Mouse (Mus musculus): ENCODE measurements around the gene Apoh. TPM values are rescaled to one million over a fixed set of nuclear protein-coding genes. Genes with fewer than 3 reads are reported as not detected.

Apoh gene
- polyA plus RNA-seq, 1 experiment from 2014 or later: not detected

DNA sequence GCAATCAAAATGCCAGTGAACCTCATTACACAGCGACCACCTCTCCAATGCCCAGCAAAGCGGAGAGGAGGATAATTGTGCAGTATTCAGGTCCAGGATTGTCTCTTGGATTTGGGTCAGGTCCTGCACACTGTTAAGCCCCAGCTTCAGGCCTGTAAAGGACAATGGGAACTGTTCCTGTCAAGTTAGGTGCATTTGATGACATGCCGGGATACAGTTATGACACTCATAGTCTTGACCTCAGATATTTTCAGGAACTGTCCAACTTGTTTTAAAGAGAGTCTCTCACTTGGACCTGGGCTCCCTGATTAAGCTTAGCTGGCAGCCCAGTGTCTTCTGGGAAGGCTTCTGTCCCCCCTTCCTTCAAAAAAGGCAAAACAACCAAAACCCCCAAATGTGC is 82.9 kb downstream of the Apoh start:
- ATAC-seq (ENCODE audit: insufficient number of reproducible peaks, low FRiP score, low TSS enrichment, low read depth): no peak
- WGBS: 97% methylated on average over 3 of the region's 3 CpGs

DNA sequence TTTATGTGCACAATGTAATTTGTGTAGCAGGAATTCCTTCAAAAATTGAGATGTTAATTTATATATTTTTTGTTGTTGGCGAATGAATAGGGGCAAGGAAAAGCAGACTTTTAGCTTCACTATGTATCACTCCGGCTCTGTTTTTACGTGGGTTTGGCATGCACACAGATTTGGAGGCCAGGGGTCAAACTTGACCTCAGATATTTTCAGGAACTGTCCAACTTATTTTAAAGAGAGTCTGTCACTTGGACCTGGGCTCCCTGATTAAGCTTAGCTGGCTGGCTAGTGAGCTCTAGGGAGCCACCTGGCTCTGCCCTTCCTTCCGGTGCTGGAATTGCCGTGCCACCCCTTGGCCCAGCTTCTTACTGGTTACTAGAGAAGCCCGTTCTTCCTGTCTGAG is 84.0 kb downstream of the Apoh start:
- Histone ChIP-seq H3K9ac (ENCODE audit: low read length) (no peak overlapping the region), H3K27ac (replicated peaks; ENCODE audit: low read depth, low read length) (no peak overlapping the region), H3K4me3 (ENCODE audit: low read depth, low read length) (no peak overlapping the region), H3K9me3 (ENCODE audit: control insufficient read depth, low read length) (no peaks in the 10 kb centered on the region), H3K36me3 (ENCODE audit: control insufficient read depth, insufficient read depth, low read length) (no peaks in the 10 kb centered on the region), H3K4me1 (ENCODE audit: control insufficient read depth, insufficient read depth, low read length) (peaks cover 4% of the 10 kb centered on the region; the same call in 1 of the 2 replicates), H3K4me2 (ENCODE audit: low read depth, severe bottlenecking) (no peak overlapping the region), H3K27me3 (ENCODE audit: control insufficient read depth, insufficient read depth, low read length) (no peaks in the 10 kb centered on the region)
- ATAC-seq (ENCODE audit: insufficient number of reproducible peaks, low FRiP score, low TSS enrichment, low read depth) (no peak), DNase-seq (ENCODE audit: low spot score) (no peak)
- WGBS: 68% methylated on average over 6 of the region's 6 CpGs

More for the DNA sequence above, 82.9 kb downstream of the Apoh start:
- no peaks in the 10 kb centered on the region for H3K27me3 ChIP-seq (ENCODE audit: control insufficient read depth, insufficient read depth, low read length)
- DNase-seq (ENCODE audit: low spot score): no peak
- H3K27ac ChIP-seq (replicated peaks; ENCODE audit: low read depth, low read length): no peak overlapping the region
- no peak overlapping the region for H3K9ac ChIP-seq (ENCODE audit: low read length)
- peak overlapping the region; percentile 66 for H3K4me2 ChIP-seq (ENCODE audit: low read depth, severe bottlenecking)
- peaks cover 4% of the 10 kb centered on the region; the same call in 1 of the 2 replicates for H3K4me1 ChIP-seq (ENCODE audit: control insufficient read depth, insufficient read depth, low read length)
- H3K36me3 ChIP-seq (ENCODE audit: control insufficient read depth, insufficient read depth, low read length): no peaks in the 10 kb centered on the region
- no peaks in the 10 kb centered on the region for H3K9me3 ChIP-seq (ENCODE audit: control insufficient read depth, low read length)
- peak overlapping the region; percentile 65 for H3K4me3 ChIP-seq (ENCODE audit: low read depth, low read length)

DNA sequence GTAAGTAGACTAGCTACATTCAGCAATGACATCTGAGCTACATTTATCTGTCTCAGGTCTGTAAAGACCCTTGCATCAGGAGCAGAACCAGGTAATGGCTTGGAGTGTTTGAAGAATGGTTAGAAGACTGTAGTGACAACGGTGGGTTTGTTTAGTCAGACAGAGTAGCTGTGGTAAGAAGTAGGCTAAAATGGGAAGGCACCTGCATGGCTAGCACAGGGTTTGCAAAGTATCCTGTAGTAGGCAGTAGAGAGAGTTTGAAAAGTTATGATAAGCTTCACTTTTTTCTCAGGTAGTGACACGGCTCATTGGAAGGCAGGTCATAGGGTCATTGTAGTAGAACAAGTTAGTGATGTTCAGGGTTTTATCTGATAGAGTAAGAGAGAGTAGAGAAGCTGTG is 85.9 kb downstream of the Apoh start:
- no peak overlapping the region for H3K9ac ChIP-seq (ENCODE audit: low read length)
- no peaks in the 10 kb centered on the region for H3K36me3 ChIP-seq (ENCODE audit: control insufficient read depth, insufficient read depth, low read length)
- H3K27me3 ChIP-seq (ENCODE audit: control insufficient read depth, insufficient read depth, low read length): no peaks in the 10 kb centered on the region
- ATAC-seq (ENCODE audit: insufficient number of reproducible peaks, low FRiP score, low TSS enrichment, low read depth) (no peak), DNase-seq (ENCODE audit: low spot score) (no peak)
- H3K27ac ChIP-seq (replicated peaks; ENCODE audit: low read depth, low read length): no peak overlapping the region
- peaks cover 3% of the 10 kb centered on the region; the same call in 1 of the 2 replicates for H3K4me1 ChIP-seq (ENCODE audit: control insufficient read depth, insufficient read depth, low read length)
- no peak overlapping the region for H3K4me2 ChIP-seq (ENCODE audit: low read depth, severe bottlenecking)
- no peak overlapping the region for H3K4me3 ChIP-seq (ENCODE audit: low read depth, low read length)
- H3K9me3 ChIP-seq (ENCODE audit: control insufficient read depth, low read length): no peaks in the 10 kb centered on the region
- WGBS: 88% methylated on average over 2 of the region's 2 CpGs

DNA sequence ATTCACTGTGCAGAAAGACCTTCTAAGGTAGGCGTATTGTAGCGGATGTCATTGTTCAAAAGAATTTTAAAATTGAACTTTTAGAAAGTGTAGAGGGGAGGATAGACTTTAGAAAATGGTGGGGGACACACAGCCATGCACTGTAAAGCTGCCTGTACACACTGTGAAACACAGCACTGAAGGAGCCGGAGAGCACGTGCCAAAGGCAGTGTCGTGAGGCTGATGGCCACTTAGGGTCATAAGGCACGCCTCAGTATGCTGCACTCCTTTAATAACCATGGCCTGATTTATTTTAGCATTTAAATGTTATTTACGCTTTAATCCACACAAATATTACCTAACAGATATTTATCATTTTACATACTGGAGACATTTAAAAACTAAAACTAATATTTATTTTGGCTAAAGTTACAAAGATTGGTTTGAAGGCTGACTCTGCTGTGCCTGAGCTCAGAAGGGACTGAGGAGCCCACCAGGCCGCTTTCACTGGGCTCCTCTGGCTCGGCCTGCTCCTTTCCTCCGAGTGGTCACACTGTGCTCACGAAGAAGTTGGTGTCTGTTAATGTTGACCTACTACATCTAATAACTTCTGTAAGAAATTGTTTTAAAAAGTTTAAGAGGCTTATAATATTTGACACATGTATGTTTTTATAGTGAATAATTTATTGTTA is 100.9 kb downstream of the Apoh start:
- H3K27ac ChIP-seq (replicated peaks; ENCODE audit: low read depth, low read length): no peak overlapping the region
- ATAC-seq (ENCODE audit: insufficient number of reproducible peaks, low FRiP score, low TSS enrichment, low read depth) (no peak), DNase-seq (ENCODE audit: low spot score) (no peak)
- 66% methylated on average over 11 of the region's 11 CpGs for WGBS
- H3K27me3 ChIP-seq (ENCODE audit: control insufficient read depth, insufficient read depth, low read length): no peaks in the 10 kb centered on the region
- no peaks in the 10 kb centered on the region for H3K4me1 ChIP-seq (ENCODE audit: control insufficient read depth, insufficient read depth, low read length)
- H3K36me3 ChIP-seq (ENCODE audit: control insufficient read depth, insufficient read depth, low read length): no peaks in the 10 kb centered on the region
- H3K4me3 ChIP-seq (ENCODE audit: low read depth, low read length): no peak overlapping the region
- no peak overlapping the region for H3K4me2 ChIP-seq (ENCODE audit: low read depth, severe bottlenecking)
- no peak overlapping the region for H3K9ac ChIP-seq (ENCODE audit: low read length)
- no peaks in the 10 kb centered on the region for H3K9me3 ChIP-seq (ENCODE audit: control insufficient read depth, low read length)

DNA sequence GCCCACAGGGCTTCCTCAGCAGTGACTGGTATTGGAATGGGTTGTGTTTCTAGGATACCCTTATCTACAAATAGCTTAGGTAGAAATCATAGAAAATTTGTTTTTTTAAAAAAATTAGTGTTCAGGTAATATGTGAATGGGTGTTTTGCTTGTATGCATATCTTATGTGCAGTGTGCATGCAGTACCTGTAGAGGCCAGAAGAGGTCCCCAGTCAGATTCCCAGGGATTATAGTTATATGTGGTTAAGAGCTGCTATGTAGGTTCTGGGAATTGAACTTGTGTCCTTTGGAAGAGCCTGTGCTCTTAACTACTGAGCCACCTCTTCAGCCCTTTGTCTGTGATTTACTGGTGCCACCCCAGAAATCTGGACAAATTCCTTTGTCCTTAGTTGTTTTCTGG is 104.0 kb downstream of the Apoh start:
- ATAC-seq (ENCODE audit: insufficient number of reproducible peaks, low FRiP score, low TSS enrichment, low read depth): no peak

DNA sequence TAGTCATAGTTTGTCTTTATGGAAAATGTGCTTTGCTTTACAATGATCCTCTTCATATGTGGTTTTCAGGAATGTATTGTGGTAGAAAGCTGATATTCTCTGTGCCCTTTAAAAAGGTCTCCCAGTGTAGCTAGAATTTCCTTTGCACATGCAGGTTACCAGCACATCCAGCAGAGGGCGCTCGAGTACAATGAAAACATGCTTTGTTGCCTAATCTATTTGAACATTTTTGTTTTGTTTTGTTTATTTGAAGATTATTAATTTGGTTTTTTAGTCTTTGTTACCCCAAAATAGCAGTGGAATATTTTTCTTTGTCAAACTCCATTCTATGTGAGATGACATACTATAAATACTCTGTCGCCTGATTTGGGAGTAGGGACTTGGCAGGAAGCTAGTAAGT is 106.7 kb downstream of the Apoh start:
- H3K27ac ChIP-seq (replicated peaks; ENCODE audit: low read depth, low read length): no peak overlapping the region
- no peaks in the 10 kb centered on the region for H3K4me1 ChIP-seq (ENCODE audit: control insufficient read depth, insufficient read depth, low read length)
- H3K27me3 ChIP-seq (ENCODE audit: control insufficient read depth, insufficient read depth, low read length): no peaks in the 10 kb centered on the region
- H3K36me3 ChIP-seq (ENCODE audit: control insufficient read depth, insufficient read depth, low read length): no peaks in the 10 kb centered on the region
- no peak for ATAC-seq (ENCODE audit: insufficient number of reproducible peaks, low FRiP score, low TSS enrichment, low read depth)
- 30% methylated on average over 3 of the region's 3 CpGs for WGBS
- DNase-seq (ENCODE audit: low spot score): peak; percentile 90
- H3K9ac ChIP-seq (ENCODE audit: low read length): no peak overlapping the region
- H3K4me3 ChIP-seq (ENCODE audit: low read depth, low read length): no peak overlapping the region
- H3K9me3 ChIP-seq (ENCODE audit: control insufficient read depth, low read length): 0 out of 2 replicates have a peak, but pooled peaks cover 2% of the 10 kb centered on the region
- H3K4me2 ChIP-seq (ENCODE audit: low read depth, severe bottlenecking): no peak overlapping the region

More for the DNA sequence above, 104.0 kb downstream of the Apoh start:
- Histone ChIP-seq H3K36me3 (ENCODE audit: control insufficient read depth, insufficient read depth, low read length) (no peaks in the 10 kb centered on the region), H3K27ac (replicated peaks; ENCODE audit: low read depth, low read length) (no peak overlapping the region), H3K4me2 (ENCODE audit: low read depth, severe bottlenecking) (no peak overlapping the region), H3K4me3 (ENCODE audit: low read depth, low read length) (no peak overlapping the region), H3K9ac (ENCODE audit: low read length) (no peak overlapping the region), H3K4me1 (ENCODE audit: control insufficient read depth, insufficient read depth, low read length) (no peaks in the 10 kb centered on the region), H3K9me3 (ENCODE audit: control insufficient read depth, low read length) (0 out of 2 replicates have a peak, but pooled peaks cover 2% of the 10 kb centered on the region), H3K27me3 (ENCODE audit: control insufficient read depth, insufficient read depth, low read length) (no peaks in the 10 kb centered on the region)
- peak; percentile 47 for DNase-seq (ENCODE audit: low spot score)

DNA sequence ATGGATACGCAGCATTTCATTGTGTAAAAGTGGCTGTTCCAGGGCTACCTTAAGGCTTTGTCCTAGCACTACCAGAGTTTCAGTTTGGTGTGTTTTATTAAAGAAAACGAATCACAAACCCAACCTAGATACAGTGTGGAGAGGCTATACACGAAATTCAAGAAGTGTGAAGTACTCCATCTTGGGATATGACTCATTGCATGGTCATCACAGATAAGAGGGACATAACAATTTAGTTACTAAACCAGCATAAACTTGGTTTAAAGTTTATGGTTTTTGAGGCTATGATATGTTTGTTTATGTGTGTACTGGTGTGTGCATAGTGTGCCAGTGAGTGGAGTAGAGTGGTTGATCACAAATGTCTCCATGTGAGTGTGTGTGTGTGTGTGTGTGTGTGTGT is 116.4 kb downstream of the Apoh start:
- Histone ChIP-seq H3K9ac (ENCODE audit: low read length) (no peak overlapping the region), H3K4me3 (ENCODE audit: low read depth, low read length) (no peak overlapping the region), H3K36me3 (ENCODE audit: control insufficient read depth, insufficient read depth, low read length) (no peaks in the 10 kb centered on the region), H3K9me3 (ENCODE audit: control insufficient read depth, low read length) (no peaks in the 10 kb centered on the region), H3K27me3 (ENCODE audit: control insufficient read depth, insufficient read depth, low read length) (no peaks in the 10 kb centered on the region), H3K4me2 (ENCODE audit: low read depth, severe bottlenecking) (no peak overlapping the region), H3K4me1 (ENCODE audit: control insufficient read depth, insufficient read depth, low read length) (no peaks in the 10 kb centered on the region), H3K27ac (replicated peaks; ENCODE audit: low read depth, low read length) (no peak overlapping the region)
- DNase-seq (ENCODE audit: low spot score): no peak
- 88% methylated on average over 3 of the region's 3 CpGs for WGBS
- no peak for ATAC-seq (ENCODE audit: insufficient number of reproducible peaks, low FRiP score, low TSS enrichment, low read depth)
